Mouse (Mus musculus): ENCODE measurements around the gene March6. TPM values are rescaled to one million over a fixed set of nuclear protein-coding genes. Genes with fewer than 3 reads are reported as not detected.

The March6 gene
- polyA plus RNA-seq, 1 experiment = 109 TPM

- TF ChIP-seq POLR2A (IDR thresholded peaks at IDR 0.05; ENCODE audit: borderline replicate concordance, extremely low read depth, insufficient read depth, insufficient read length, poor library complexity, severe bottlenecking) (no peak), CTCF (IDR thresholded peaks at IDR 0.05; ENCODE audit: borderline replicate concordance, extremely low read depth, insufficient read depth, insufficient read length) (no peak)
These were observed 124.0 kb downstream of the March6 start for GRCm38 (mm10) chr15:31406881-31407280.

More at GRCm38 (mm10) chr15:31406881-31407280, 124.0 kb downstream of the March6 start:
- no peak for DNase-seq (ENCODE audit: low read depth)

Other genes with a start within 250 kb of the March6 start
- 0.42 and 0.66 TPM in 2 replicates for gene Ankrd33b, start 163.3 kb downstream of the March6 start, polyA plus RNA-seq (2012; rRNA removed)
- 1.2 and 1.5 TPM in 2 replicates for gene Ropn1l, start 77.3 kb downstream of the March6 start, polyA plus RNA-seq (2012; rRNA removed)
- 5.3 and 7.4 TPM in 2 replicates for gene Cmbl, start 34.3 kb upstream of the March6 start, polyA plus RNA-seq (2012; rRNA removed)
- 354 and 372 TPM in 2 replicates for gene Cct5, start 70.8 kb upstream of the March6 start, polyA plus RNA-seq (2012; rRNA removed)
- 13.4 and 14.9 TPM in 2 replicates for gene Fam173b, start 70.8 kb upstream of the March6 start, polyA plus RNA-seq (2012; rRNA removed)